Mouse (Mus musculus) midbrain, postnatal 0 days (tissue): Measurements from ENCODE around the gene Rsph3a. TPM values are rescaled to one million over a fixed set of nuclear protein-coding genes. Genes with fewer than 3 reads are reported as not detected.

Experiments
- ATAC-seq: fragments of 200-750 bp; cut with Nextera tagmentation; 2 replicates; pipeline ENCODE4 v1.8.0; 2017; ENCODE audit warnings: moderate number of reproducible peaks, mild to moderate bottlenecking, moderate TSS enrichment, moderate library complexity; ENCODE audit not compliant: low FRiP score
- DNase-seq: peaks from one replicate; pipeline ENCODE4 v3.0.0-alpha.2; 2015; ENCODE audit warnings: low spot score
- H3K27ac ChIP-seq: fragments of 300-500 bp; sonication (generic); 2 replicates; pipeline ENCODE4 v1.5.1; 2014; ENCODE audit warnings: low read depth, mild to moderate bottlenecking, low read length, mixed read lengths
- H3K27me3 ChIP-seq: fragments of 300-500 bp; sonication (generic); 2 replicates; pipeline ENCODE4 v1.6.1; 2014; ENCODE audit warnings: low read length, control low read depth, mixed read lengths; ENCODE audit not compliant: insufficient read depth
- H3K36me3 ChIP-seq: fragments of 300-500 bp; sonication (generic); 2 replicates; pipeline ENCODE4 v1.6.1; 2014; ENCODE audit warnings: low read length, control low read depth, mixed read lengths; ENCODE audit not compliant: insufficient read depth
- H3K4me1 ChIP-seq: fragments of 300-500 bp; sonication (generic); 2 replicates; pipeline ENCODE4 v1.6.1; 2014; ENCODE audit warnings: mild to moderate bottlenecking, control low read depth, antibody characterized with exemption, low read length, mixed read lengths; ENCODE audit not compliant: insufficient read depth
- H3K4me2 ChIP-seq: fragments of 300-500 bp; sonication (generic); 2 replicates; pipeline ENCODE4 v1.6.1; 2014; ENCODE audit warnings: low read depth, mild to moderate bottlenecking, low read length, mixed read lengths; ENCODE audit not compliant: poor library complexity, severe bottlenecking
- H3K4me3 ChIP-seq: fragments of 300-500 bp; sonication (generic); 2 replicates; pipeline ENCODE4 v1.5.1; 2014; ENCODE audit warnings: low read depth, mild to moderate bottlenecking, low read length, moderate library complexity
- H3K9ac ChIP-seq: fragments of 300-500 bp; sonication (generic); replicated peaks from 2 replicates; pipeline ENCODE4 v1.6.1; 2014; ENCODE audit warnings: mild to moderate bottlenecking, low read length, moderate library complexity, mixed read lengths; ENCODE audit not compliant: poor library complexity, severe bottlenecking
- H3K9me3 ChIP-seq: fragments of 300-500 bp; sonication (generic); 2 replicates; pipeline ENCODE4 v1.6.1; 2016; ENCODE audit warnings: low read length, control low read depth
- CTCF ChIP-seq: IDR thresholded peaks from 2 replicates; pipeline ENCODE4 v1.5.1; 2016; ENCODE audit warnings: antibody characterized with exemption, mild to moderate bottlenecking
- WGBS: fragments of 180-500 bp; shearing (Covaris S2); extraction: QIAGEN DNeasy Blood & Tissue Kit; methylation state at CpG from one replicate; pipeline ENCODE4 v1.1.7; 2014; 5-methylcytosine and 5-hydroxymethylcytosine counted together
- polyA plus RNA-seq: library from polyadenylated mRNA; unstranded; fragments of >200 nt; fragmentation: Nextera tagmentation; extraction: Ambion mirVana; gene quantifications from 2 replicates; pipeline ENCODE4 v1.2.1, GENCODE M21; 2015
- total RNA-seq: library from RNA; depleted of rRNA; stranded (reverse); fragments of >200 nt; gene quantifications from 2 replicates; pipeline ENCODE4 v1.2.3, GENCODE M21; 2014

Rsph3a gene
- total and polyA plus RNA-seq, 2 experiments from 2014 or later, result 37.5 to 64.2 TPM

DNA sequence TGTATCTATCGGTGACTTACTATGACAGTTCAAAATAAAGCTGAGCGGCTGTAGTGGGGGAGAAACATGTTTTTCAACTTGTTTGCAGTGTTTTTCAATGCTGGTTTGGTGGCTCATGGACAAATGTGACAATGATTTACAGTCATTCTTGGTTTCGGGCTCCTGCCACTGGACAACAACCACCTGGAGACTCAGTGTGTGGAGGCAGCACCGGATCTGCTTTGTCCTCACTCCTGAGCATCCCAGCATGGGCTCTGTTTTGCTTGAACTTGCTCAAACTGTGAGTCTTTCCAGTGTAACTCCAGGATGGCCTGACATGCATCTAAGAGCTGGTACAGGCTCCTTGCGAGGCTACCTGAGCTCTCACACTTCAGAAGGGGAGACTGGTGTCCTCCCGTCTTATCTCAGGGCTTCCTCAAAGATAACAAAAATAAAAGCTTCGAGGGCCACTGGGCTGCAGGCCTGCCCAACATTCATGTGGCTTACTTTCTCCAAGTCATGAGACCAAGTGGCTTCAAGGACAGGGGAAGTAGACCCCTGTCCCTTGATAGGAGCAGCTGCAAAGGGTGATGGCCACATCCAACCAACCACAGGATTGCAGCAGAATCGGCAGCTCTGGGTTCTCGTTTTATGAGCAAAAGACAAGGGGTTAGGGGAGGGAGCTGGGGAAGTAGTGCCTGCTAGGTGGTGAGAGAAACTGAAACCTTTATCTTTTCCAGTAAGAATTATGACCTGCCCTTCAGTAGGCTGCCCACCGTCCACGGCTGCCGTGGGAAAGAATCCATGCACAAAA, 28.4 kb upstream of the Rsph3a start:
- no peaks in the 10 kb centered on the region for H3K9me3 ChIP-seq
- no peak overlapping the region for H3K9ac ChIP-seq
- no peak overlapping the region for H3K4me3 ChIP-seq
- H3K36me3 ChIP-seq, result no peaks in the 10 kb centered on the region
- no peak overlapping the region for H3K27ac ChIP-seq
- no peaks in the 10 kb centered on the region for H3K4me1 ChIP-seq
- 87% methylated on average over 12 of the region's 12 CpGs for WGBS
- DNase-seq (no peak), ATAC-seq (no peak)
- no peaks in the 10 kb centered on the region for H3K27me3 ChIP-seq
- no peak for TF ChIP-seq CTCF
- no peak overlapping the region for H3K4me2 ChIP-seq

DNA sequence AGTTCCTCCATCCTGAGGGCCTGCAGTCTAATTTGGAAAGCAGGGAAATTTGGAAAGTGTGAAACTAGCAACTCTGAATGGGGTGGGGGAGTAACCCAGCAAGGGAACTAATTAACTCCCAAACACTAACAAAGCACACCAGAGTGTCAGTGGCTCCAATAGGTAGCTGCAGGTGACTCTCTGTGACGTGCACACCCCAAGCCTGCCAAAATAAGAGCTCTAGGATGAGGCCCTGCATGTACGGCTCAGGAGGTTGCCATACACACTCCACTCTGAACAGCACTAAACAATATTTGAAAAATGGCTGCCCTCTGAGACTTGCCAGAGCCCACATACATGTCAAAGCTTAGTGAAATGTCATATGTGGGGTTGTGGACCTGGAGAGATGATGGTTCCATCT, 27.1 kb upstream of the Rsph3a start:
- Histone ChIP-seq H3K4me1 (no peaks in the 10 kb centered on the region), H3K9me3 (no peaks in the 10 kb centered on the region), H3K4me3 (no peak overlapping the region), H3K27ac (no peak overlapping the region), H3K4me2 (no peak overlapping the region), H3K9ac (no peak overlapping the region), H3K27me3 (no peaks in the 10 kb centered on the region), H3K36me3 (no peaks in the 10 kb centered on the region)
- DNase-seq, result no peak
- TF ChIP-seq CTCF, result no peak
- WGBS, result 72% methylated on average over 2 of the region's 2 CpGs
- no peak for ATAC-seq

DNA sequence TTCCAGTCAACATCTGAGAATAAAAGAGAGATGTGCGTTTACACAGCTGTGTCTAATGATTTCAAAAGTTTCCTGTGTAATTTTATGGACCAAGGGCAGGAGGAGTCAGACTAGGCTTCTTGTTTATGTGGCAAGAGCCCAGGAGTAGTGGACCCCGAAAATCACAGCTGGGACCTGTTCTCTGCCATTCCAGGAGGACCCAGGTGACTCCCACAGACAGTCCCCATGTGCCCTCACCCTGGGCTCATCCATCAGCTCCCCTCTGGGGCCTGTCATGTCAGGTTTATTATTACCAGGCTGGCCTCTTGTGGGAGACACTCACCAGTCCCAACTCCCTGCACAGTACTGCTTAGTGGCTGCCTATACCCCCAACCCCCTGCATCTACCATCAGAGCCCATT, 26.2 kb upstream of the Rsph3a start:
- no peak for TF ChIP-seq CTCF
- H3K9me3 ChIP-seq, result no peaks in the 10 kb centered on the region
- 79% methylated on average over 2 of the region's 2 CpGs for WGBS
- no peak overlapping the region for H3K9ac ChIP-seq
- ATAC-seq (no peak), DNase-seq (no peak)
- H3K27ac ChIP-seq, result no peak overlapping the region
- H3K36me3 ChIP-seq, result no peaks in the 10 kb centered on the region
- no peaks in the 10 kb centered on the region for H3K27me3 ChIP-seq
- H3K4me1 ChIP-seq, result no peaks in the 10 kb centered on the region
- H3K4me3 ChIP-seq, result no peak overlapping the region
- H3K4me2 ChIP-seq, result no peak overlapping the region

DNA sequence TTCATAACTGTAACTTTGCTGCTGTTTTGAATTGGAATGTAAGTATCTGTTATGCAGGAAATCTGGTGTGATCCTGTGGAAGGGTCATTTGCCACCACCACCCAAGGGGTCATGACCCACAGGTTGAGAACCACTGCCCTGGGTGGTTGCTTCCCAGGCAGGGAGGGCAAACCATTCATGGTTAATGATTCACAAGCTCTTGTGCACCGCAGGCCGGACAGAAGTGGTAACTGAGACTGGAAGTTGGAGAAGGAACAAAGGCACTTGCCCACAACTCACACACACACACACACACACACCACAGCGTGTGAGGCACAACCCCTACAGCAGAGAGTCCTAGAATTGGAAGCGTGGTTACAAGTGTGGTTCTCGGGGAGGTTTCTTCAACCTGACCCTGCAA, 22.9 kb upstream of the Rsph3a start:
- Histone ChIP-seq H3K36me3 (no peaks in the 10 kb centered on the region), H3K9ac (no peak overlapping the region), H3K4me2 (no peak overlapping the region), H3K27ac (no peak overlapping the region), H3K9me3 (no peaks in the 10 kb centered on the region), H3K27me3 (no peaks in the 10 kb centered on the region), H3K4me3 (no peak overlapping the region), H3K4me1 (no peaks in the 10 kb centered on the region)
- no peak for TF ChIP-seq CTCF
- no peak for ATAC-seq
- no peak for DNase-seq
- WGBS, result 93% methylated on average over 5 of the region's 5 CpGs

DNA sequence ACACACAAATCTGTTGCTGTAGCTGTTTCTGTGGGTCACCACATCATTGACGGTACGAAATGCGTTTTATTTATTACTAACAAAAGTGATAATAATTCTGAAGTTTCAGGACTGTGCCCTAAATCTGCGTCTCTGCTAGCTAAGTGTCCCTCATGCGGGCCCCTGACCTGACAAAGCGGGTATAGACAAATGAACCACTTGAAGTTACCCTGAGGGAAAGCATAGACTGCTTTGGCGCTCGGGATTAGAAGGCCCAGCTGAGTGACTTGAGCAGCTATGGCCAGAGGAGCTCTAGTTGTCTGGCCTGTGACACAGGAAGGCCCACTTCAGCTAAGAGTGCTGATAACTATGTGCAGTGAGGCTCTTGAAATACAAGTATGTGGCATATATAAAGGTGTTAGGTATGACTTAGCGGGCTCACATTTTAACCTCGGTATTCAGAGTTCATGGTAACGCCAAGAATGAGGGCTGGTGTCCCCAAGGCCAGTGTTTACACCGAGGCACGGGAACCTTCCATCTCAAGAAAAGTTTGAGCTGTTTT, 21.2 kb upstream of the Rsph3a start:
- Histone ChIP-seq H3K4me2 (no peak overlapping the region), H3K27me3 (no peaks in the 10 kb centered on the region), H3K4me1 (0 out of 2 replicates have a peak, but pooled peaks cover 1% of the 10 kb centered on the region), H3K27ac (no peak overlapping the region), H3K4me3 (no peak overlapping the region), H3K9me3 (no peaks in the 10 kb centered on the region), H3K9ac (no peak overlapping the region), H3K36me3 (no peaks in the 10 kb centered on the region)
- 92% methylated on average over 13 of the region's 13 CpGs for WGBS
- TF ChIP-seq CTCF, result no peak
- ATAC-seq, result no peak
- DNase-seq, result no peak

DNA sequence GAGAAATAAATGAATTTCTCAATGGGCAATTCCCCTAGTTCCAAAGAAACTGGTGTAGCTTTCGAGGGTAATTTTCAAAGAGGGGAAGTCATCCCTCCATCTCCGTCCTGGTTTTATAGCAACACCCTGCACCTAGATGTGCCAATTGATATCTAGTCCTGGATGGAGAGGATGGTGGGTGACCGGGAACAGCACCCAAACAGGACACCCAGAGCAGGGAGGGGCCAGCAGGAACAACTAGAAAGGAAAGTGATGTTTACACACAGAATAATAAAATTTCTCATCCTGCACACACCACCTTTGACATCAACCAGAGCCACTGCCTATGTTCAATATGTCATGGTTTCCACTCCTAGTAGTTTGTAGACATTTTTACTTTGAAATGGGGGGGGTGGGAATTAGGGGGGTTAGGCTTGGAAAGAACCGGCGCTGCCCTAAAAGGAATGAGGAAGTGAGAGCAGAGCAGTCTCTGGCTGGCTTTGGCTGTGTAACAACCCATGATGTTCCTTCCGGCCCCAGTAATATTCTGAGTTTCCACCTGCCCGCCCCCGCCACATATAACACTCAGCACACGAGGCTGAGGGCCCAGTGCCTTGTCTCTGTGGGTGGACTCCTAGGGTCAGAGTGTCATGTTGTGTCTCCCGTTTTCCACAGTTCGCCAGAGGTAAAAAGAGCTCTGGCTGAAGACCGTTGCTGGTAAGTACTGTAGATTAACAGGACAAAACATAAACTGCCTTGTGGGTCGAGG, 19.8 kb upstream of the Rsph3a start, which contains the start of gene Tagap:
Tagap (plus strand) TSS at position 588 of the 748 bp plus-strand sequence.
- Histone ChIP-seq H3K27me3 (no peaks in the 10 kb centered on the region), H3K36me3 (no peaks in the 10 kb centered on the region), H3K9me3 (no peaks in the 10 kb centered on the region), H3K4me3 (no peak within 1 kb of the TSS), H3K9ac (no peak within 1 kb of the TSS), H3K4me2 (no peak within 1 kb of the TSS), H3K4me1 (0 out of 2 replicates have a peak, but pooled peaks cover 3% of the 10 kb centered on the region), H3K27ac (no peak within 1 kb of the TSS)
- DNase-seq (no peak), ATAC-seq (no peak)
- TF ChIP-seq CTCF, result no peak
- WGBS, result 69% methylated on average over 13 of the region's 13 CpGs
